Mouse (Mus musculus) cerebellum, adult 18-20 months (tissue): ENCODE data around the gene Camk2d.

Experiments
- DNase-seq, 2 experiments: peaks; one replicate each; pipeline ENCODE4 v3.0.0; 2021

Camk2d gene

DNA sequence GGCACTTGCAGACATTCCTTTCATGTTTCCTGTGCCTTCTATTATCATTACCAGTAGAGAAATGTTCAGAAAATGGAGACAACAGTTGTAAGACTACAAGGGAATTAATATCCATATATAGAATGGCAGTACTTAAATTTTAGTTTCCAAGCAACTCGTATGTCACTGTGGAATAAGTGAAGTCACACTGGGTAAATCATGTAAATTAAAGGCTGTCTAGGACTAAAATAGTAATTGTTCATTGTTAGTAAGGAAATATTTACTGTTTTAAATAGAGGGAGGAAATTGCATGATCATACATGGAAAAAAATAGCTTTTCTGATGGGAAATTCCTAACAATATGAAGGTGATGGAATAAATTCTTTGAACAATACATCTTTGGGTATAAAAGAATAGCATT is 57.0 kb downstream of the Camk2d start:
- no peak for DNase-seq

DNA sequence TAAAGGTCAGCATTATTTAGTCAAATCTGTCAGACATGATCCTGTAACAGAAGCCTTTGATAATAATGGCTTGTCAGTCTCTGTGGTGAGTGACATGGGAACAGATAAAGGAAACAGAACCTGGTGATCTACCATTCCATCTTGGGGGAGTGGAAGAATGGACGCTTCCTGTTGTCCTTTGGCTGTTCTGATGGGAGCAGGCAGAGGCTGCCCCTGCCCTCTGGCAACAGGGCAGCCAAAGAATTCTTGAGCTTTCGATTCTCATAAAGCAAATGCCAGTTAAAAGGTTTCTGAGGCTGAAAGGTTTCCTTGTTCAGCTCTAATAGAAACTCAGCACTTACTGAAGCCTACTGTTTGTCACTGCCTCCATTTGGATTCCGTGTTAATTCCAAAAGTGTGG is 60.1 kb downstream of the Camk2d start:
- DNase-seq: no peak

DNA sequence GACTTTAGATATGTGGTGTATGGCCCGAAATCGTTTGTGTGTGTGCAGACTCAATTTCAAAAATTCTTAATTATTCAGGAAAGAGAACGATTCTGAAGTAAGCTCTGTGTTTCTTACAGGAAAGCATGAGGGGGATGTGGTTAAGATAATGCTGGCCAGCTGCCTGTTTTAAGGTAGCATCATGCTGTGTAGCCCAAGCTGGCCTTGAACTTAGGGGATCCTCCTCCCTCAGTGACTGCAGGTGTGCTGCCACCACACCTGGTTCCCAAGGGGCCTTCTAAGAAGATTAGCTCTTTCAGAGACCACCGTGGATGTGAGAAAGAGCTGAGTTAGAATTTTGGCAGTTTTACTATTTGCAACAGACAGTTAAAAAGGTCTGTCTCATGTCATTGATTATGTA is 61.8 kb downstream of the Camk2d start:
- DNase-seq: no peak

DNA sequence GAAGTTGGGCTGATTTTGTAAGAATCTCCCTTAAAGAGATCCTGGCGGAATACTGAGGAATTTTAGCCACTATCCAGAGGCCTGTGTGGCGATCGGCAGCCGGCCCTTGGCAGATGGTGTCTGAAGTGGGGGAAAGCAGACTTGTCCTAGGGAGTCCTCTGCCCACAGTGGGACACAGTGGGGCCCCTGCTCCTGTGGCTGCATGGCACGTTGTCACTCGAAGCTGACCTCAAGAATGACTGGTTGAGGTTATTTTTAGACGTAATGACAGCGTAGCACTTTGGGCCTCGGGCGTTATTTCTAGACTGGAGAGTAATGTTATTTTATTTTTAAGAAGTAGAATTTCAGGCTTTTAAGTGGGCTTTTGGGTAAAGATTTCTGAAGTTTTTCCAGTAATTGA is 62.7 kb downstream of the Camk2d start:
- peak in 1 of 2 experiments; percentile 45 for DNase-seq

DNA sequence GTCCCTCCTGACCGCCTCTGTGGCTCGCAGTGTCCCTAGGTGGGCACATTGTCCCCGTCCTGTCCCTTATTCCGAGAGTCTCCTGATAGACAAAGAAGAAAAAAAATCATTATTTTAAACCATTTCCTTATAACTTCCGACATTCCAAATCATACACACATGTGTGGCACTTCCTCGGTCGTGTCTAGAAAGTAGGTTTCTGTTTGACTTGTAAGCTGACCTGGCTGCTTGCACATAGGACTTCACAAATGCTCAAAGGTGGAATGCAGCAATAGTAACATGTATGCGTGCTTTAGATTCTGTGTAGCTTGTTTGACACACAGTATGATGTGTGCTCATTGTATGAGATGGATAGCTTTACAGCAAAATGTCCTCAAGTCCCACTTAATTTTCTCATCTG is 63.1 kb downstream of the Camk2d start:
- no peak for DNase-seq

DNA sequence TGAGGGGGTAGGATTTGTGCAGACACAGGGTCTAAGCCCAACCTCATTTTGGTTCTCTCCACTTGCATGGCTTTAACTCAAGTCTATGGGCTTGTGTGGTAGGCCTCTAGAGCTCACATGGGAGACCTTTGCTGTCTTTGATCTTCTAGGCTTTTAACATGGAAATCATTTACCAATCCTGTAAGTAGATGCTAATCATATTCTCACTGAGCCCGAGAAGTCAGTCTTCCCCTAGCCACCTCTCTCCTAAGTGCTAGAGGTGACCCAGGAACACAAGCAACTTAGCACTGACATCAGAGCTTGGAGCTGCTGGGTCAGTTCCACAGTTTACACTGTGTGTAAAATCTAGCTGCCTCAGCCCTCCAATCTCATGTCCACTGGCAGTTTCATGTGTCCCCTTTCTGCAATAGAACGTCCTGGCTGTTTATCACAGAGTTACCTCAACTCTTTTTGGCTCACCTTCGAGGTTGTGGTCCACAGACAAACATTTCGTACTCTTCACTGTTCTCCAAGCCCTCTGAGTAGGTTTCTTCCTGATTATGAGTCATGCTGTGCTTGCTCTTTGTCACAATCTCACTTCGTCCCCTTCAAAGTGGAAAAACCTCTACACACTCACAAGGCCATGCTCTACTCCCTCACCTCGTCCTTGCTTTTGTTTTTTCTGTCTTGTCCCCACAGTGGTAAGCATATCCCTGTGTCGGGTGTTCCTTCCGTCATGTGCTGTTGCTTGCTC is 63.9 kb downstream of the Camk2d start:
- DNase-seq: no peak

DNA sequence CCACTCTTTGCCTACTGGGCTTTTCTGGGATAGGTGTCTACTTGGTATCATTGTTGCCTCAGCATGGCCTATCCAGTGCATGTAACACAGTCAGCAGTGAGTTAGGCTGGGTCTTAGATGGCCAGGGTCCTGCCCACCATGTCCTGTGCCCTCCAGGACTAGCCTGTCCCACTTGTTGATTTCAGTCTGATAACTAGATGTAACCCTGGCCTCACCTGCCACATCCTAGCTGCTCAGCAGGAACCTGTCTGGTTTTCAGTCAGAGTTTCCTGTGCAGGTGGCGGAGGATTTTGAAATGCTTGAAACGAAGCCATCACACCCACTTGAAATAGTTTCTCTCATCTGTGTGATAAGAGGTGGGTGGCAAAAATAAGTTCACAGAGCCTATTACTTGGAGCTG is 64.5 kb downstream of the Camk2d start:
- no peak for DNase-seq

DNA sequence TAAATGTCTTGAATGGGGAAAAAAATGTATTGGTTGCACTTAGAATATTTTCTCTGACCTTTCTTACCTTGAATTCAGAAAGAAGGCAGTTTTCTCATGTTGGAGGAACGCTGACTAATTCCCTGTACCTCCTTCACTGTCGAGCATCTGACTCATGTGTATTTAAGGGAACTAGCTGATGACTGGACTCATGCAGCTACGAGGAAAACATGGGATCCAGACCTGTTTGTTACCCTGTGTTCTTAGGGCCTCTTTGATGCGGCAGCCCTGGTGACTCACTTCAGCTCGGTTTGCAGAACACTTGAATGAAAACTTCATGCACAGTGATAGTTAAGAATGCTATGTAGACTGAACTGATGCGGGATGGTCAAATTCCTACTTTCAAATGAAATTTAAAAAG is 64.9 kb downstream of the Camk2d start:
- no peak for DNase-seq

DNA sequence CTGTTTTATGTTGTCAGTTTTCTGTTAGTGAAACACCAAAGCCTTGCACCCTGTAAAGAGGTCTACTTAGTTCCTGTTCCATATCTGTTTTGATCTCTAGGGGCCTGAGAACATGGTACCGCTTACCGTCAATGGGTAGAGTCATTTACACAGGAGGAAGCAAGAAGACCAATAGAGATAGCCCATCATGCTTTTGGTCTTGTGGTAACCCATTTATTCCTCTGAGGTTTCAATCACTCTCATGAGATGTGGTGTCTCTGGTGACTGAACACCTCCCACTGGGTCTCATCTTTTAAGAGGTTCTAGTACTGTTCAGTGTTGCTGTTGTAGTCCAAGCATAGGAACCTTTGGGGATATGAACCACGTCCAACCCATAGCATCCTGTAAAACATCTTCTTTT is 65.8 kb downstream of the Camk2d start:
- no peak for DNase-seq

DNA sequence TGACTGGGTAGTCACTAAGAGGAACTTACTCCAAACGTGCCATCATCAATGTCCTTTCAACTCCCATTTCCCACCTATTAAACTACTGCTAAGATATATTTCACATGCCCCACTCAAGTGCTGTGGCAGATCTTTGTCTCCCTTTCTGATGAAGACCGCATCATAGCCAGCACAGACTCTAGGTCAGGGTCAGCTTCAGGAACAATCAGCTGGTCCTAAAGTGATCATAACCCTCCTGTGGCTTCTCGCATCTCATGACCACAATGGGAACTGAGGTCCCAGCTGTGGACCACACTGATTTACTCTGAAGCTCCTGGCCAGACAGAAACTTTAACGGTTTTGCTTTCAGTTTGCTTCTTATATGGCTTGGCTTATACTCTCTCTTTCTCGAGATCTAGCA is 67.3 kb downstream of the Camk2d start:
- DNase-seq: no peak

DNA sequence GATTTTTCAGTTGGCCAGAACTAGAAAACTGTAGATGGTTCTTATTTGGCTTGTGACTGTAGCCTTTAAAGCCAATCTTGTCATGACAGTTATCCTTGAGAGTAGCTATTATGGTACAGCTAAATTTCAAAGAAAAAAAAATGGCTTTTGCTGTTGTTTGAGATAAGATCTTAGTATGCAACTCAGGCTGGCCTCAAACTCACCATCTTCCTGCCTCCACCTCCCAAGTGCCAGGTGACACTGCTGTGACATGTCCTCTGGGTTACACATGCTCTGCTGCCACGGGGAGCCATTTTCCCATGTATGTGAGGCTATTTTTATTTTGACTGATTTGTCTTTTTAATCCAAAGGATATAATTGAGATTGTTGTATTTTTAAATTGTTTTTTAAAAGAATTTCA is 69.8 kb downstream of the Camk2d start:
- peak in 1 of 2 experiments; percentile 5 for DNase-seq

DNA sequence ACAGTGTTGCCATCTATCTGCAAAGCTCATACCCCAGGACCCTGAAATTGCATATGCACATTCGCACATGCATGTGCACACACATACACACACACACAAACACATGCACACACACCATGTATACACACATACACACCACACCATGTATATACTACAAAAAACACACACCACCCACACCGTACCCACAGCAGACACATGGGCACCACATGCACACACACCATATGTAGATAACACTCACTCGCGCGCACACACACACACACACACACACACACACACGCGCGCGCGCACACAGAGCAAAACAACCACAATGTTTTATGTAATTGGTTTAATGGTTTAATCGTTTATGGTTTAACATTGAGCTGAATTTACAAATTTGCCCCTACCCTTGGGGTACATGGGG is 70.9 kb downstream of the Camk2d start:
- peak in 1 of 2 experiments; percentile 15 for DNase-seq

DNA sequence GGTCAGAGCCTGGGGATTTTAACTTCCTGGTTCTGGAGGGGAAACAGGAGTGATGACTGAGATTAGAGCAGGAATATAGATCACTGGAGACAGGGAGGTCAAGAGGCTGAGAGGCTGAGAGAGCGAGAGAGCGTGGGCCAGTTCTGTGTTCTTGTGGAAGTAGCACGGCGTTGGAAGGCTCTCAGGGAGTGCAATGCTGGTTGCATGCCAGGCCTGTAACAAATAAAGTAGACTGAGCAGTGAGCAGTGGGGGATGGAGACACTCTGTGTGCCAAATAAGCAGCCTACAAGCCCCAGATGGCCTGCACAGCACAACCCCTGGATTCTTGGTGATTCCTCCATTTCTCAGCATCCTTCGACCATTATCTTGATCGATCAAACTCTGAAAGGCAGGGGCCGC is 71.3 kb downstream of the Camk2d start:
- DNase-seq: peak; percentile 67 to 70

DNA sequence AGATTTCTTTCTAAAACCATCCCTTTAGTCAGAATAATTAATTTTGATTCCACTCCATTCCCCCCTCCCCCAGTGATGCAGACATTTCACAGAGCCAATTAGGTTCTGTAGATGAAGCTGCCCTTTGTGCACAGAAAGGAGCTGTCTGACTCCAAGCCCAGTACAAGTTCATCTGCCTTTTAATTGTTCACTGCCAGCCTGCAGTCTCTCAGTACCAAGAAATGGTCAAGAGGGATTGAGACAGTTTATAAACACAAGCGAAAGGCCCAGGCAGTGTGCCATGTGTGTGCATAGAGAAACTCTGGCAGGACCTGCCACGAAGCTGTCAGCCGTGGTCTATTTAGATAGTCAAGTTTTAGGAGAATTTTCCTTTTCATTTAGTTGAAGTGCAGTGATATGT is 72.0 kb downstream of the Camk2d start:
- peak; percentile 57 to 59 for DNase-seq

DNA sequence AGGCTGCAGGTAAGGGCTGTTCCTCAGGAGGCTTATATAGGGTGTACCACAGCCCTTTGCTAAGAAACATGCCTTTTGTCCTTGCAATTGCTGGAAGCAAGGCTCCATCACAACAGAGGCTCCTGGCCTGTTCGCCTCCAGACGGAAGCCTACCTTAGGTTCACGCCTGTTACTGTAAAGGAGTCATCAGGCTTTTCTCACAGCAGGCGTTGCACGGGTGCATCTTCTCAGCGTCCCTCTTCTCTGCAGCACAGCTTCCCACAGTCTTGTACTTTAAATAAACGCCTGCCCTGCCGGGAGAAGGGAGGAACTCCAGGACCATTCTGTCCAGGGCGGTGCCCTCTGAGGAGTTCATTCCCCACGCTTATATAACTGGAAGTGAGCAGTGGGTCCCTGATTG is 72.6 kb downstream of the Camk2d start:
- peak; percentile 45 to 54 for DNase-seq

DNA sequence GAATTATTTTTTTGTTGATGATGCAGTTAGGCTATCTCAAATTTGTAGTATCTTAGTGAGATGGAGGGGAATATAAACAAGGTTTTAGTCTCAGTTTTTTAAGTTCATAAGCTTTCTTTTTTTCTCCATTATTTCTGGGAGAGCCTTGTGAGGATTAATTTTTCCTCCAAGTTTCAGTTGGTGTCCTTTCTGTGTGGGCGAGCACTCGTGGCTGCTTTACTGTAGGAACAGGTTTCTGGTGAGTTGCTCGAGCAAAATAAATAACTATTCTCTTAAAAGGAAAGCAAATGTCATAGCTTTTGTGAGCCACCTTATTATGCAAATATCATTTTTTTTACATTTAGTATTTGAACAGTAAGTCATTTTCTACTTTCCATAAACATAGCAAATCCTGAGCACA is 74.3 kb downstream of the Camk2d start:
- no peak for DNase-seq

DNA sequence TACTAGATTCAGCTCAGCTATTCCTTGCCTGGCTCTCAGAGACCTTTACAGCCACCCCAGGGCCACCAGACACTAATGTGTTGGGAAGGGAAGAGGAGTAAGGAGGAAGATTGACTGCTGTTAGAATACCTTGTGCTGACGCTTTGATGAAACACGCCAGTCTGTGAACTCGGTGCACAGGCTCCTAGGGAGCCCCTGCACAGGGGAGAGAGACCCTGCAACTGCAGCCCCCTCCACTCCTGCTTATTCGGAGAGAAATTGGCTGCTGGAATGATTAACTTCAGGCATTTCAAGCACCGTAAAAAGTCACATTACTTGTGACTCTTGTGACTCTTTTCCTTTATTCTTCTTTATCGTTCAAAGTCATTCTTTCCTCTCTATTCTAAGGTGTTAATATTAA is 75.2 kb downstream of the Camk2d start:
- no peak for DNase-seq

DNA sequence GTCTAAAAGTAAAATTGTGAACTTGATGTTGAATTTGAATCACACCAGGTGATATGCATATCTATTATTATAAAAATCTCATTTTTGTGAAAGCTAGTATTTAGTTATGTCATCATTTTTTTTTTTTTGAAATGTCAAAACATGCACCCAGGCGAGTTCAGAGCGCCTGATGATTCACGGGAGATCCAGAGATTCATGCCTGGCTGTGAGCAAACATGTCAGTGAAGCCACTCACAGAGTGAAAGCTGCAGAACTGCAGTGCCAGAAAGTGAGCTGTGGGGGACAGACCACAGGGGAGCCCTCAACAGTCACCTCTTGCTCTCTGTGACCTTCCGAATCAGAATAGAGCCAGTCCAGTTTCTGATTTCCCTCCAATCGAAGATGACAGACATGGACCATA is 84.9 kb downstream of the Camk2d start:
- DNase-seq: no peak

DNA sequence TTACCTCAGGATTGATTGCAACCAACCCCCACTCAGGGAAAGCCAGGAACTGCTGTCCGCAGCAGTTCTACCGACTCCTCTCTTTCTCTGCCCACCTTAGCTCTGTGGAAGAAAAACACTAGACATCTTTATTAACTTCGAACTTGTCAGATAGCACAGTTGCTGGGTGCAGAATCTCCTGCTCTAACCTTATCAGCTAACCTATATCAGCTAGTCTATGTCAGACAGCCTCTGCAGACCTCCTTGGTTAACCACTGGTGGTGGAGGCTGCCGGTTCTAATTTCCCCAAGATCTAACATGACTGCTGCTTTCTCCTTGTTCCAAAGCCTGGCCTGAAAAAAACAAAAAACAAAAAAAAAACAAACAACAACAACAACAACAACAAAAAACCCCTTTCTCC is 85.9 kb downstream of the Camk2d start:
- DNase-seq: no peak

DNA sequence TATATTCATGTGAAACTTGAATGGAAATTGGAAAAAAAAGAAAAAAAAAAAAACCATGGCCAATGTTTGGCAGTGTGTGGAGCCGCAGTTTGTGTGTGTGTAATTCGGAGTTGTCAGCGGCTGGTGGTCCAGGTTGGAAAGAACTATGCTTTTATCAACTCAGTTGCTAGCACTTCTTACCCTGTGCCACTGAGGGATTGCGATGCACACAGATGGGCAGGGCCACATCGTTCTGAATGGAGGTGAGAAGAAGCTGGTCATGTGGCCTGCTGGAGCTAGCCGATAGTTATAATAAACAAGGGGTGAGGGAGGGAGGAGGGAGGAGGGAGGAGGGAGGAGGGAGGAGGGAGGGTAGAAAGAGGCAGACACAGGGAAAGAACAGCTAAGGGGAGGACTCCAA is 89.3 kb downstream of the Camk2d start:
- DNase-seq: no peak

DNA sequence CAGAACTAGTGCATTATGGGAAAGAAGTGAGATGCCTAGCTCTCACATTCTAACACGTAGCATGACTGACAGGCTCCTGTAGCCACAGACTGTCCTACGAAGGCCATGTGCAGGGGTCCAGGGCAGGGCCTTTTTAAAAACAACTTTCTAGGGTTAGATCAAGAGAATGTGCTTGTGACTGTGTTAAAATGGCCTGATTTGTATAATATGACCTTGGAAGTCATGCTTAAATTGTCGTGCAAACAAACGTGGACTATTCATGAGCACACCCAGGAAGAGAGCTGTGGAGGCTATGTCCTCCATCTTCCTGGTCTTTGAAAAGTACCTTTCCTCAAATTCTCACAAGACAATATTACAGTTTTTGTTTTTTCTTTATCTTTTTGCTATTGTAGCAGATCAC is 91.0 kb downstream of the Camk2d start:
- DNase-seq: no peak

DNA sequence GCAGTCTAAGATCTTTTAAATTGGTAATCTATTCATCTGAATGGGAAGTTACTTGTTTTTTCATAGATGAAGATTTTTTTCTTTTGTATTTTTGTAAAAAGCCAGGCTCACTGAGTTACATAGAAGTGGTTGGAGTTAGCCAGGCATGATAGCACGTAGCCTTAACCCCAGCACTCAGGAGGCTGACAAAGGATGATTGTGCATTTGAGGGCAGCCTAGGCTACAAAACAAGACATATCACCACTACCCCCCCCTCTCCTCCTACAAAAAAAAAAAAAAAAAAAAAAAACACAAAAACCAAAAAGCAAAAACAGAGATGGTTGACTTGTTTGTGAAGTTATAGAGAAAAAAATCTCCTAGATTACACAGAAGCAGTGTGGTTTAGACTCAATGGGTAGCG is 92.4 kb downstream of the Camk2d start:
- no peak for DNase-seq

DNA sequence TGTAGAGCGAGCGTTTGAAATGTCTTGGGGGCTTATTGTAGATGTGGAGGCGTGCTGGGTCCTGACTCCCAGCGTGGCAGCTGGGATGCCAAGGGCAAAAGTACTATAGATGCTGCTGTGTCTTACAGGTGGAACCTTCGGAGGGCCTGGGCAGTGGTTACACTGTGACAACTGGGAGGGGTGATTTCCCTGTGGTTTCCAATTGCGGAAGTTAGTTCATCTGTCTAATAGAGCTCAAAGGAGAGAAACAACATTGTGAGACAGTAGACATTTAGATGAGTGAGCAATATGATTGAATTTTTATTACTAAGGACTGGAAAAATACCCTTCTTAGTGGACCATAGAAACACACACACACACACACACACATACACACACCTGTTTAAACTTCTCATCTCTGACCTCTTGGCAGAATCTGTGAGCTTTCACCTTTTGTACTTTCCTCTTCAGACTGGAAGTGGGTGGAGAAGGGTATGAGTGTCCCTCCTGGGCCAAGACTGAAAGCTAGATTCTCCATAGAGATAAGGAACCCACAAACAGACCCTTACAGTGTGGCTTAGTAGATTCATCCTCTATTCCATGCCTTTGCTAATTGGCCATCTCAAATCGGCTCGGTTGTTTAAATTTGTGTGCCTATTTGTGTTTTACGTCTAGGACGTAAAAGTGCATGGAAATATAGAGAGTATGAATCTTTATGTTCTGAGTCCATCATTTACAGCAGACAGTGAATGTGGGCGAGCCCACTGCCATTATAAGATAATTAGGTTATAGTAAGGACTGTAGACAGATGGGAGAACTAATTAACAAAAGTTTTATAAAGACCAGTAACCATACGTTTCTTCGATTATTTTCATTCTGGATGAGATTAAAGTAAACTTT is 94.8 kb downstream of the Camk2d start:
- no peak for DNase-seq

DNA sequence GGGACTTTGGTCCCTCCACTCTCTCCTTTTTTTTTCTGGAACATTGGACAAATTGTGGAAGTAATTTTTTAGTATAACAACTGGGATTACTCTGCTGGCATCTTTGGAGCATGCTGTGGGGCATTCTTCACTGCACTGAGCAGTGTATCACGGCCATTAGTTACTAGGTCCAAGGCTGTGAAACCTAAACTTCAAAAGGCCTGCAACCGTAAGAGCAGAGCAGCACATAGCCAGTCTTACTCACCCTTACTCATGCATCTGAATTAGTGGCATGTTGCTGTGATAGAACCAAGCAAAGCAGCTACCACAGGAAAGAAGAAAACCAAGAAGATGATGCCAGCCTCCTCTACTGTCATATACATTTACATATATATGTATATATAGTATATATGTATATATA is 95.5 kb downstream of the Camk2d start:
- no peak for DNase-seq

DNA sequence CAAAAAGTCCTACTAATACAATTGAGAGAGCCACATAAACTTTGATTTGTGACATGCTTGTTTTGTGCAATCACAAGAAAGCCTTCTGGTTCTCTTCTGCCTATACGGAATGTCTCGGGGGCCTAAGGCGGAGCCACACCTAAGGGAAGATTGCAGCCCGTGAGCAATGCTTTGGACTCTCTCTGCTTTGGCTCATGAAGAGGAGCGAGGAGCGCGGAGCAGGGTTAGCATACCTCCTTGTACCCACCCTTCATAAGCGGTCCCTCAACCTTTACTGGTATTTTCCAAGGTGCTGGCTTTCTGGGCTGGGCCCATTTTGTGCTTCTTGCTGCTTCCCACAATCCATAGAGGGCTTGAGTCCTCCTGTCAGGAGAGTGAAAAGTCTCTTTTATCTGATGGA is 96.7 kb downstream of the Camk2d start:
- DNase-seq: no peak
